Mouse (Mus musculus): ENCODE results near the gene Cyp4x1. TPM values are rescaled to one million over a fixed set of nuclear protein-coding genes. Genes with fewer than 3 reads are reported as not detected.
"Not testable (repeated sequence)": the region's sequence is repeated elsewhere in the genome, so short reads cannot be mapped to it uniquely, and the experiment has no call there.

The Cyp4x1 gene
- not detected for total RNA-seq (2021)
- long read RNA-seq, experiment 1: 0 reads
- long read RNA-seq, experiment 2: 0 reads

GRCm38 (mm10) chr4:115133621-115134295 lies at the start of gene Cyp4x1:
TSS of gene Cyp4x1 (minus strand) at chr4:115134281.
- no peak for DNase-seq
- intact Hi-C loops (cut with DNase I): no loop called here

- DNase-seq; intact Hi-C loops (cut with DNase I): not testable (repeated sequence)
These were observed 42.1 kb upstream of the Cyp4x1 start for GRCm38 (mm10) chr4:115176201-115176600.

GRCm38 (mm10) chr4:115174694-115175353 lies 40.7 kb upstream of the Cyp4x1 start:
- no peak for DNase-seq
- intact Hi-C loops (cut with DNase I): no loop called here

- DNase-seq; intact Hi-C loops (cut with DNase I): not testable (repeated sequence)
These were observed 24.9 kb upstream of the Cyp4x1 start for GRCm38 (mm10) chr4:115158963-115159362.

GRCm38 (mm10) chr4:115154723-115155122 lies 20.6 kb upstream of the Cyp4x1 start:
- DNase-seq: no peak
- intact Hi-C loops (cut with DNase I): no loop called here

- no peak for DNase-seq
- intact Hi-C loops (cut with DNase I): no loop called here
These were observed 182 bp upstream of the Cyp4x1 start for GRCm38 (mm10) chr4:115134296-115134630.

- DNase-seq: no peak
- intact Hi-C loops (cut with DNase I): no loop called here
These were observed 996 bp downstream of the Cyp4x1 start for GRCm38 (mm10) chr4:115133085-115133484.

- intact Hi-C loops (cut with DNase I): no loop called here
- no peak for DNase-seq
These were observed 9.4 kb downstream of the Cyp4x1 start for GRCm38 (mm10) chr4:115124713-115125112.

GRCm38 (mm10) chr4:115123507-115123906 lies 10.6 kb downstream of the Cyp4x1 start:
- intact Hi-C loops (cut with DNase I): no loop called here
- DNase-seq: no peak

- DNase-seq: no peak
- intact Hi-C loops (cut with DNase I): no loop called here
These were observed 12.5 kb downstream of the Cyp4x1 start for GRCm38 (mm10) chr4:115121608-115122007.

GRCm38 (mm10) chr4:115121162-115121561 lies 12.9 kb downstream of the Cyp4x1 start:
- DNase-seq: no peak
- intact Hi-C loops (cut with DNase I): no loop called here

- intact Hi-C loops (cut with DNase I): no loop called here
These were observed 14.4 kb downstream of the Cyp4x1 start for GRCm38 (mm10) chr4:115119642-115120041.

GRCm38 (mm10) chr4:115113266-115113665 lies 20.8 kb downstream of the Cyp4x1 start:
- no peak for DNase-seq
- intact Hi-C loops (cut with DNase I): no loop called here

More at GRCm38 (mm10) chr4:115119642-115120041, 14.4 kb downstream of the Cyp4x1 start:
- no peak for DNase-seq

GRCm38 (mm10) chr4:115111167-115111566 lies 22.9 kb downstream of the Cyp4x1 start:
- intact Hi-C loops (cut with DNase I): no loop called here
- DNase-seq: no peak

GRCm38 (mm10) chr4:115103510-115103909 lies 30.6 kb downstream of the Cyp4x1 start:
- DNase-seq: no peak
- intact Hi-C loops (cut with DNase I): no loop called here

- intact Hi-C loops (cut with DNase I): no loop called here
- DNase-seq: peak in 1 of 2 experiments; percentile 15
These were observed 32.4 kb downstream of the Cyp4x1 start for GRCm38 (mm10) chr4:115101682-115102081.

GRCm38 (mm10) chr4:115097146-115097496 lies 37.0 kb downstream of the Cyp4x1 start:
- no peak for DNase-seq
- intact Hi-C loops (cut with DNase I): no loop called here

GRCm38 (mm10) chr4:115096435-115097145 lies 37.5 kb downstream of the Cyp4x1 start:
- intact Hi-C loops (cut with DNase I): no loop called here

GRCm38 (mm10) chr4:115095671-115096434 lies 38.2 kb downstream of the Cyp4x1 start:
- intact Hi-C loops (cut with DNase I): no loop called here
- no peak for DNase-seq

More at GRCm38 (mm10) chr4:115096435-115097145, 37.5 kb downstream of the Cyp4x1 start:
- no peak for DNase-seq

- no peak for DNase-seq
- intact Hi-C loops (cut with DNase I): no loop called here
These were observed 40.0 kb downstream of the Cyp4x1 start for GRCm38 (mm10) chr4:115094056-115094455.

Measured in gastrocnemius, postnatal 36 days (tissue).